9 mouse cellular contexts compared by ENCODE assay signal in genomic region chr11:116440408-116441068, GRCm38 (mm10). TPM values are rescaled to one million over a fixed set of nuclear protein-coding genes. Genes with fewer than 3 reads are reported as not detected.
DNase-seq lines count a peak whose midpoint lies in the region; ATAC-seq lines count a peak whose summit lies in the region.
"Had no signal": no experiment of that assay in that cellular context is flagged by ENCODE, and none has a peak within 500 bp of the region (broad histone marks: within the 10 kb centered on the region; RNA-seq: fewer than 3 reads in every experiment).

No protein-coding gene starts in this region.

- H3K4me3 ChIP-seq in hindbrain, embryonic 10.5 days: peak overlapping the region; percentile 9; the same call in 1 of the 2 replicates
- H3K4me3 ChIP-seq in hindbrain, embryonic 16.5 days (ENCODE audit: low read length): no peak overlapping the region
- H3K4me3 ChIP-seq in neural tube, embryonic 13.5 days: no peak overlapping the region
- no peak overlapping the region for H3K4me3 ChIP-seq in hindbrain, embryonic 14.5 days (replicated peaks; ENCODE audit: low read length)
- H3K4me3 ChIP-seq: erythroblast, embryonic 14.5 days had no signal

- no peak for ATAC-seq in hindbrain, embryonic 16.5 days
- no peak for ATAC-seq in neural tube, embryonic 13.5 days (ENCODE audit: low read depth)
- no peak; the same call in 1 of the 2 replicates for ATAC-seq in hindbrain, embryonic 14.5 days (ENCODE audit: low FRiP score)

- no peak overlapping the region; the same call in 1 of the 2 replicates for H3K27ac ChIP-seq in hindbrain, embryonic 10.5 days
- no peak overlapping the region for H3K27ac ChIP-seq in hindbrain, embryonic 16.5 days (ENCODE audit: low read depth, low read length)
- H3K27ac ChIP-seq in neural tube, embryonic 13.5 days (replicated peaks): 0 out of 2 replicates have a peak overlapping the region, but pooled peaks have one; percentile 20
- peak overlapping the region; percentile 43; the same call in 1 of the 2 replicates for H3K27ac ChIP-seq in hindbrain, embryonic 14.5 days

- H3K9me3 ChIP-seq in hindbrain, embryonic 10.5 days: no peaks in the 10 kb centered on the region
- no peaks in the 10 kb centered on the region for H3K9me3 ChIP-seq in hindbrain, embryonic 16.5 days (ENCODE audit: control insufficient read depth, low read length)
- H3K9me3 ChIP-seq in neural tube, embryonic 13.5 days: no peaks in the 10 kb centered on the region
- H3K9me3 ChIP-seq in hindbrain, embryonic 14.5 days (ENCODE audit: control insufficient read depth, low read length): no peaks in the 10 kb centered on the region

- H3K4me1 ChIP-seq in hindbrain, embryonic 10.5 days (replicated peaks): peaks cover 60% of the 10 kb centered on the region
- H3K4me1 ChIP-seq in hindbrain, embryonic 16.5 days (ENCODE audit: control insufficient read depth, insufficient read depth, low read depth, low read length): peaks cover 16% of the 10 kb centered on the region
- H3K4me1 ChIP-seq in neural tube, embryonic 13.5 days (replicated peaks): peaks cover 34% of the 10 kb centered on the region
- H3K4me1 ChIP-seq in hindbrain, embryonic 14.5 days (replicated peaks; ENCODE audit: control insufficient read depth, insufficient read depth, low read length): peaks cover 17% of the 10 kb centered on the region

- no peak overlapping the region for H3K4me2 ChIP-seq in hindbrain, embryonic 16.5 days (ENCODE audit: low read length)
- no peak overlapping the region for H3K4me2 ChIP-seq in neural tube, embryonic 13.5 days
- H3K4me2 ChIP-seq in hindbrain, embryonic 14.5 days (replicated peaks): no peak overlapping the region

- H3K9ac ChIP-seq in hindbrain, embryonic 16.5 days (ENCODE audit: low read depth, low read length): no peak overlapping the region
- no peak overlapping the region for H3K9ac ChIP-seq in neural tube, embryonic 13.5 days
- H3K9ac ChIP-seq in hindbrain, embryonic 14.5 days: no peak overlapping the region

- no peaks in the 10 kb centered on the region for H3K27me3 ChIP-seq in hindbrain, embryonic 10.5 days (ENCODE audit: insufficient read depth, poor library complexity, severe bottlenecking)
- H3K27me3 ChIP-seq in hindbrain, embryonic 16.5 days (replicated peaks; ENCODE audit: control insufficient read depth, insufficient read depth, low read length): no peaks in the 10 kb centered on the region
- H3K27me3 ChIP-seq in neural tube, embryonic 13.5 days: no peaks in the 10 kb centered on the region
- H3K27me3 ChIP-seq in hindbrain, embryonic 14.5 days (ENCODE audit: control insufficient read depth, insufficient read depth, low read length): no peaks in the 10 kb centered on the region

- WGBS in hindbrain, embryonic 10.5 days: 84% methylated on average over 7 of the region's 7 CpGs
- WGBS in hindbrain, embryonic 16.5 days: 89% methylated on average over 7 of the region's 7 CpGs
- WGBS in neural tube, embryonic 13.5 days: 76% methylated on average over 7 of the region's 7 CpGs
- WGBS in hindbrain, embryonic 14.5 days: 77% methylated on average over 7 of the region's 7 CpGs

- DNase-seq in hindbrain, embryonic 10.5 days (ENCODE audit: low spot score): no peak
- DNase-seq in neural tube, embryonic 10.5 days (ENCODE audit: extremely low spot score, low spot score): no peak
- no peak for DNase-seq in hindbrain, embryonic 14.5 days (ENCODE audit: low spot score)
- no peak for DNase-seq in thymus, postnatal 14 days
- DNase-seq in right cerebral cortex, postnatal 4 days: no peak
- DNase-seq in cerebellum, adult 18-20 months: no peak

- H3K36me3 ChIP-seq in hindbrain, embryonic 10.5 days: peaks cover 50% of the 10 kb centered on the region
- no peaks in the 10 kb centered on the region; the same call in 1 of the 2 replicates for H3K36me3 ChIP-seq in hindbrain, embryonic 16.5 days (ENCODE audit: control insufficient read depth, insufficient read depth, low read length)
- H3K36me3 ChIP-seq in neural tube, embryonic 13.5 days: peaks cover 24% of the 10 kb centered on the region
- peaks cover 30% of the 10 kb centered on the region for H3K36me3 ChIP-seq in hindbrain, embryonic 14.5 days (replicated peaks; ENCODE audit: control insufficient read depth, insufficient read depth)

RNA-seq across cellular contexts. Expression of gene Ubald2, which starts 6.6 kb away (rescaled TPM):
- 45.8 and 84.5 TPM in 2 replicates for polyA plus RNA-seq in hindbrain, embryonic 10.5 days (2016; fragmentation: Nextera tagmentation; extraction: Ambion mirVana)
- 28.3 and 35.1 TPM in 2 replicates for polyA plus RNA-seq in hindbrain, embryonic 16.5 days (2015; fragmentation: Nextera tagmentation; extraction: Ambion mirVana)
- 40.7 and 55.0 TPM in 2 replicates for polyA plus RNA-seq in neural tube, embryonic 13.5 days (2015; fragmentation: Nextera tagmentation; extraction: Ambion mirVana)
- polyA plus RNA-seq in hindbrain, embryonic 14.5 days (2014; fragmentation: Nextera tagmentation; extraction: Ambion mirVana): 61.4 and 67.6 TPM in 2 replicates

RNA-seq across cellular contexts. Expression of gene Qrich2, which starts 25.5 kb away (rescaled TPM):
- 0.16 and 0.20 TPM in 2 replicates for polyA plus RNA-seq in hindbrain, embryonic 10.5 days (2016; fragmentation: Nextera tagmentation; extraction: Ambion mirVana)
- polyA plus RNA-seq in hindbrain, embryonic 16.5 days (2015; fragmentation: Nextera tagmentation; extraction: Ambion mirVana): 0.38 and 0.40 TPM in 2 replicates
- polyA plus RNA-seq in neural tube, embryonic 13.5 days (2015; fragmentation: Nextera tagmentation; extraction: Ambion mirVana): not detected in 2 replicates
- 0.09 TPM in 1 of 2 replicates, not detected in the other for polyA plus RNA-seq in hindbrain, embryonic 14.5 days (2014; fragmentation: Nextera tagmentation; extraction: Ambion mirVana)
- polyA plus RNA-seq: erythroblast, embryonic 14.5 days had no signal

RNA-seq across cellular contexts. Expression of gene Rnf157, which starts 27.7 kb away (rescaled TPM):
- 9.5 and 16.9 TPM in 2 replicates for polyA plus RNA-seq in hindbrain, embryonic 10.5 days (2016; fragmentation: Nextera tagmentation; extraction: Ambion mirVana)
- polyA plus RNA-seq in hindbrain, embryonic 16.5 days (2015; fragmentation: Nextera tagmentation; extraction: Ambion mirVana): 27.8 and 28.5 TPM in 2 replicates
- polyA plus RNA-seq in neural tube, embryonic 13.5 days (2015; fragmentation: Nextera tagmentation; extraction: Ambion mirVana): 64.8 and 72.0 TPM in 2 replicates
- polyA plus RNA-seq in hindbrain, embryonic 14.5 days (2014; fragmentation: Nextera tagmentation; extraction: Ambion mirVana): 68.5 and 75.5 TPM in 2 replicates
- polyA plus RNA-seq: erythroblast, embryonic 14.5 days had no signal

RNA-seq across cellular contexts. Expression of gene Prpsap1, which starts 53.5 kb away (rescaled TPM):
- polyA plus RNA-seq in hindbrain, embryonic 10.5 days (2016; fragmentation: Nextera tagmentation; extraction: Ambion mirVana): 210 and 236 TPM in 2 replicates
- 181 and 190 TPM in 2 replicates for polyA plus RNA-seq in hindbrain, embryonic 16.5 days (2015; fragmentation: Nextera tagmentation; extraction: Ambion mirVana)
- 177 and 178 TPM in 2 replicates for polyA plus RNA-seq in neural tube, embryonic 13.5 days (2015; fragmentation: Nextera tagmentation; extraction: Ambion mirVana)
- polyA plus RNA-seq in hindbrain, embryonic 14.5 days (2014; fragmentation: Nextera tagmentation; extraction: Ambion mirVana): 162 and 173 TPM in 2 replicates

Comparison
In these comparisons a context has a peak if more than half of its experiments do, and no peak if none do; other contexts are left out.
1. H3K27ac ChIP-seq: peak in neural tube, embryonic 13.5 days (single experiment) and hindbrain, embryonic 14.5 days (single experiment); none in hindbrain, embryonic 10.5 days (single experiment) and hindbrain, embryonic 16.5 days (single experiment).